Mouse (Mus musculus): ENCODE results near the gene Synrg.

Gene Synrg

GRCm38 (mm10) chr11:84073816-84074764 lies 109.9 kb downstream of the Synrg start:
- DNase-seq (ENCODE audit: low read depth, low spot score) = no peak

GRCm38 (mm10) chr11:84077008-84077407 lies 112.8 kb downstream of the Synrg start:
- no peak for DNase-seq (ENCODE audit: low read depth, low spot score)

DNA sequence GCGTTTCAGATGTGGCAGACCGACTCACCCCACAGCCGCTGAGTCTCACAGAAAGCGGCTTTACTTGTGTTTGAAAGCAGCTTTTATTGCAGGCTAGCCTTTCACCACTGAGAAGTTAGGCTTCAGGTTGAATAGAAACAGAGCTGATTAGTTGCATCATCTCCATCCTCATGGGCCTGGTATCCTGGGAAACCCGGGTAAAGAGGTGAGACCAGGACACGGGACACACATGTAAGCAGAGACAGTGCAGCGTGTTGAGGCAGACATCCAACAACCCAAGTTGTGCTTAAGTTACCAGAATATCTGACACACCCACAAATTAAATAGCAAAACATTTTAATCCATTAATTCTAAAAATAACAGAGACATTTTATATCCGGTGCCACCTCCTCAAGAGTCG lies 114.4 kb downstream of the Synrg start:
- DNase-seq (ENCODE audit: low read depth, low spot score) = no peak

DNA sequence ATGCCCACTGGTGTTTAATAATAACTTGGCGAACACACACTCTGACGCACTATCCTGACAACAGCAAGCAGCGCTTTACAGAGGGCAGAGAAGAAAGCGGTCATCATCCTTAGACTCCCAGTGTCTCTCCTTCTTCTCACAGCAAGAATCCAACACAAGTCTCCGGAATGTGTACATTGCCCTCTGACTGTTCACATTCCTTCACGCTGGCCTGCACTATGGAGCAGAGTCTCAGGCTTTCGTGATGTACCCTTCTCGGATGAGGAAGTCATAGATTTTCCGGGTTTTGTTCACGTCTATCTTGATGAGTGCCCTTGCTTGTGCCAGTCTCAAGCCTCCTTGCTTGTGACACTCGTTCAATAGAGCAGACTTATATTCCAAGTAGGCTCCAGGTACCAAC lies 115.1 kb downstream of the Synrg start:
- DNase-seq (ENCODE audit: low read depth, low spot score) = no peak

GRCm38 (mm10) chr11:84079887-84080286 lies 115.7 kb downstream of the Synrg start:
- no peak for DNase-seq (ENCODE audit: low read depth, low spot score)

DNA sequence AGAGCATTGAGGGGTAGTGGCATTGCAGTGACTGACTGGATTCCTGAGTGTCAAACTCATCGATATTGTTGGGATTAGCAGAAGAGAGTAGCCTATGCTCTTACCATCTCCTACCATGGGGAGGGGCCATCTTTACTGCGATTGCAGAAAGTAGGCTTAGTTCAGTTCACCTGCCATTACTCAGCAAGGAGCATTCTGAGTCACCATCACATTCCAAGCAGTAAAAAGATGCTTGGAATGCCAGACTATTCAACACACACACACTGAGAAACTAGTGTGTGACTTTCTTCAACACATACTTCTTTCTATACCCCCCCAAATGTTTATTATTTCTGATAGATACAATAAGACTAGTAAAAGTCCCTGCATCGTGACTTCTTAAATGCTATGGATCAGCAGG lies 116.1 kb downstream of the Synrg start:
- no peak for DNase-seq (ENCODE audit: low read depth, low spot score)

DNA sequence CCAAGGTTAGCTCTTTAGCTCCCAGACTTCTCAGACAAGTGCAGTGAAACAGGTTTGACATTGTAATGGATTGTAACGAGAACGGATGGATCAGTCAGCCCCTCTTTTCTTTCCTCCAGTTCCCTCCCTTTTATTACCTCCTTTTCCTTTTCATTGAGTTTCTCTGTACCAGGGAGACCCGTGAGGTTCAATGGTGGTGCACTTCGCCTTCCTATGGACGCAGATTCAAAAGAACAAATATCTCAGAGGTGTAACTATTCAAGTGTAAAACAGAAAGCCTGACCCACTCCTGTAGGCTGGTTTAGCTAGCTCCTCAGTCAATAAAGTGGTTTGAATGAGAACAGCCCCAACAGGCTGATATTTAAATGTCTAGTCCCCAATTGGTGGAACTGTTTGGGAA lies 117.7 kb downstream of the Synrg start:
- no peak for DNase-seq (ENCODE audit: low read depth, low spot score)

GRCm38 (mm10) chr11:84090572-84090971 lies 126.3 kb downstream of the Synrg start:
- no peak for DNase-seq (ENCODE audit: low read depth, low spot score)
